Mouse (Mus musculus) megakaryocyte-erythroid progenitor cell, adult 5-6 weeks (primary cell): ENCODE measurements around the gene Anks1b. TPM values are rescaled to one million over a fixed set of nuclear protein-coding genes. Genes with fewer than 3 reads are reported as not detected.

Source experiments
- ATAC-seq: replicated peaks from 2 replicates; pipeline ENCODE4 v1.8.0; 2016; ENCODE audit warnings: mild to moderate bottlenecking, inconsistent platforms; ENCODE audit not compliant: severe bottlenecking, poor library complexity, low FRiP score, low TSS enrichment
- total RNA-seq, 2 experiments: library from RNA; stranded (forward) in 1 of 2; stranded (reverse) in 1 of 2; fragments of 200-1000, 215-1000 nt in 1 of 2; fragments of >200 nt in 1 of 2; fragmentation: Nextera tagmentation in 1 of 2; gene quantifications; 2 replicates each; pipeline ENCODE4 v1.2.3; 2014 to 2017

Gene Anks1b
- total RNA-seq, 2 experiments from 2014 or later, result not detected

DNA sequence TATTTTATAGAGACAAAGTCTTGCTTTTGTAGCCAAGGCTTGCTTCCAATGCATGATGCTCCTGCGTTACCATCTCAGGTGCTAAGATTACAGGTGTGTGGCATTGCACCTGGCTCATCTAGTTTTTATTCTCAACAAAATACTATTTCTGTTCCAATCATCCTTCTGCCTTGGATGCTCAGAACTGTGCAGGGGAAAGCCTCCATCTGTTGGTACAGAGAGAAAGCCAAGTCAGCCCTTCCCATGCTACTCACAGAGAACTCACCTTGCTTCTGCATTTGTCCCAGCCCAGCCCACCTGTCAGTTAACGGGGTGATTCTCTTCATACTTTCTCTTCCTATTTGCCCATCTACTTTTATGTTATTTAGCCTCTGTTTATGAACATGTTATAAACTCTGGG is 244.5 kb downstream of the Anks1b start:
- no peak for ATAC-seq

DNA sequence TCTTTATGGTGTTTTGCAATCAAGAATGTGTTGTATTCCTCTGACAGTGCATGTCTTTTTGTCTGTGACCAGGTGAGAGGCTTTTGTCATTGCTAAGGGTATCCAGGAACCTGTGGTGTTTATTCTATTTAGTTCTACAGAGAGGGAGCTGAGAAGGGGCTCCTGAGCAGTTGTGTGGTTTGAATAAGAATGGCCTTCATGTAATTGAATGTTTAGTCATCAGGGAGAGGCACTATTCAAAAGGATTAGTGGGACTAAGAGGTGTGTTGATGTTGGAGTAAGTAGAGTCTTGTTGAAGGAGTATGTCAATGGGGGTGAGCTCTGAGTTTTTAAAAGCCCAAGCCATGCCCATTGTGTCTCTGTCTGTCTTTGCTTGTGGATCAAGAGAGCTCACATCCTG is 264.2 kb downstream of the Anks1b start:
- no peak for ATAC-seq

DNA sequence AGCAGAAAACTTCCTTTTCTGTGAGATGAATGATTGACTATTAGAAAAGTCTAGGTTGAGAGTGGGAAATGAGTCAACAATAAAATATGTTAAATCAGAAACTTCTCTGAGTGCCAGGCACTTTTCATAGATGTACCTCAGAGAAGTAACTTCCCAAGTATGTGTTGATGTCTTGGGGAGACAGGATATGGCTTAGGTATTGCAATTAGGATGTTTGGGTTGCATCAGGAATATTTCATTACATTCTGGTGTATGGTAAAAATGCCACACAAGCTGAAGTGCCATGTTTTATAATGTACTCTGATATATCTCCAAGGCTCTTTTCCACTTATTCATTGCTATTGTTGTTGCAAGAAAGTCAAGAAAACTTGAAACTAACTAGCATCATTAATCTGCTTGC is 267.6 kb downstream of the Anks1b start:
- ATAC-seq, result no peak

DNA sequence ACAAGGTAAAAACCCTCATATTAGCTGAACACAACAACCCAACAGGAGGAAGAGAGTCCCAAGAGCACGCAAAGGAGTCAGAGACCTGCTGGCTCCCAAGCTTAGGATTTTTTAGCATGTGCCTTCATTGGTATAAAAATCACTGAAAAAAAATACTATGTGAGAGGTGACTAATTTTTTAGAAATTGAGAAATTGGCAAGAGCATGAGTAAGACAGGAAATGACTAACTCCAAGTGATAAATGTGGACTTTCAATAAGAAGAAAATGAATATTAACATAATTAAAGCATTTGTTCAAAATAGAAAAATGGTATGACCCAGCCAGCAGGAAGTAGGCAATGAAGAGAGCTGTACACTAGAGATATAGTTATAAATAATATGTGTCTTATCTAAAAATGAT is 271.1 kb downstream of the Anks1b start:
- ATAC-seq, result no peak

GRCm38 (mm10) chr10:90151510-90151909 is 278.2 kb downstream of the Anks1b start:
- ATAC-seq, result no peak

DNA sequence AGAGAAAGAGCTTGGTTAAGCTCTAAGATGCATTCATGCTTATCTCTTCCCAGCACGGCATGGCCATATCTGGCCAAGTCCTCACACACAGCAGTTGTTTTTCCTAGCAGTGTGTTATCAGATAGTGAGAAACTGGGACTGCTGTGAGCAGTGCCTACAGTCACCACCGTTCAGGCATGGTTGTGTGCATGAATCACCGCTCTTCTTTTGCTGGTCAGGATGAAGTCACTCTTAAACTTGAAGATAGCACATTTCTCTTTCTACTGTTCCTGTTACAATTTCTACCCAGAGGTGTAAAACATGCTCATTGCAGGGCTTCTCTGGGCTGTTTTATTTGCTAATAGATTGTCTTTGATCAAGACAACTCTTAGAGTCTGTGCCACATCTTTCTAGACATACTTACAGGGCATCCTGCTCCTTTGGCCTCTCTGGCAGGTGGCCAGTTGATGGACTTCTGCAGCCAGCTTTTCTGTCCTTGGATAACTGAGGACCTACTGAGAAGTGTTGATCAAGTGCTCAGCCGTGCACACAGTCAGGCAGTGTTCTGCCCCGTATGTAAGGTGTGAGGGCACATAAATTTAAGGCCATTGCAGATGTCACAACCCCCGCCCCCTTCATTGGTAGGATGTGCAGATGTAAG is 296.8 kb downstream of the Anks1b start:
- no peak for ATAC-seq

- no peak for ATAC-seq
These were observed 317.1 kb downstream of the Anks1b start for GRCm38 (mm10) chr10:90190366-90190765.

DNA sequence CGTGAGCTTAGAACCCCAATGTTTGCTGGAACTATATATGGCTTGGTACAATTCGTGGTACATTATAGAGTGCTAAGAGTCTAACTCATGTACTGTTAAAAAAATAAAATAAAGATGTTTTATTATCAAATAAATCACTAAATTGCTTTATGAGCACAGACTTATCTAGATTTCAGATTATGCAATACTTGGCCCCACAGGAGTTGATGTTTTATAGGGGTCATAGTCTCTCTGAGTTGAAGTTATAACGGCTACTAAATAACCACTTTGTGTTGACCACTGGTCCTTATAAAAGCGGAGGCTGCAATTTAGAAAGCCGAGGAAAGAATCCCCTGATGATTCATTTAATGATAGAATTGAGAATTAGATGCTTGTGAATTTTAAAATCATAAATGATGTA is 323.6 kb downstream of the Anks1b start:
- no peak for ATAC-seq

- no peak for ATAC-seq
These were observed 336.7 kb downstream of the Anks1b start for GRCm38 (mm10) chr10:90210044-90210443.

DNA sequence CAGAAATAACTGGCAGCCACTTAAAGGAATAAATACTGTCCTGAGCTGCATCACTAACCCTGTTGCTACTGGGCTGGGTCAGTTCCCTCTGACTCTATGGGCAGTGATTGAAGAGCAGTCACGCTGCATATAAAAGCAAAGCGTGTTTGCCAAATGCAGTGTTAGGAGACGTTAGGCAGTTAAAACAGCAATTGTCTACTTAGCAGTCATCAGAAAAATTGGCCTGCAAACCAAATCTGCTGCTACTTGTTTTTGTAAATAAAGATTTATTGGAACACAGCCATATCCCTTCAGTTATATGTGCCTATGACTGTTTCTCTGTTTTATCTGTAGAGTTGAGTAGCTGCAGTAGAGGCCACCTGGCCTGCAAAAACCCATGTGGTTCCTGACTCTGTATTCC is 347.2 kb downstream of the Anks1b start:
- no peak for ATAC-seq

- no peak for ATAC-seq
These were observed 349.6 kb downstream of the Anks1b start for GRCm38 (mm10) chr10:90222793-90223495.

- no peak for ATAC-seq
These were observed 362.0 kb downstream of the Anks1b start for GRCm38 (mm10) chr10:90235273-90235672.

- no peak for ATAC-seq
These were observed 364.0 kb downstream of the Anks1b start for GRCm38 (mm10) chr10:90237290-90237689.

DNA sequence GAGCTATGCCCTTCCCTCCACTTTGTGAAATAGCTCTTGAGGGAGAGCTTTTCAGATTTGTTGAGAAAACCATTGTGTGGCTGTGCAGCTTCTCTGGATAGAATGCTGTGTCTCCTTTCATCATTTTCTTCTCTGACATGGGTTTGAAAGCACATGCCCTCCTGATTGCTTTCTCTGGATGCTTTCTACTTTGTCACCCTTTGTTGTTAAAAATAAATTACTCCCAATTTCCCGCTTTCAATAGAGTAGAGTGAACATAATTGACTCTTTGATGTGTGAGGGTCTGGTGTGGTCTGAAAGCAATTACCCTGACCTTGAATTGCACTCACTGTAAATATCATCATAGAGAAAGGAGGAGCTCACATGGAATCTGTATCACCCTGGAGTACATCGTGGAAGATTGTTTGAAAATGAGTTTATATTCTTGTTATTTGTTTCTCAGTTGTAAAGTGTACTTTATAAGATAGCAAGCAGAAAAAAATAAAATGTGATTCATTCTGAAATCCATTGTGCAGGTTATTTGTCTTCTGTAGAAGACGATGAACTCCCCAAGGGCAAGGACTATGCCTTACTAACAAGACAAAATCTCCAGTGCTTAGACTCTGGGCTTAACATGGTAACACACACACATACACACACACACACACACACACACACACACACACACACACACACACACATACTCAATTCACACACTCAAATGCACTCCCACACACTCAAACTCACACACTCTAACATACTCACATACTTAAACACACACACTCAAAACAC is 385.8 kb downstream of the Anks1b start:
- ATAC-seq, result no peak

- no peak for ATAC-seq
These were observed 398.0 kb downstream of the Anks1b start for GRCm38 (mm10) chr10:90271321-90271720.

DNA sequence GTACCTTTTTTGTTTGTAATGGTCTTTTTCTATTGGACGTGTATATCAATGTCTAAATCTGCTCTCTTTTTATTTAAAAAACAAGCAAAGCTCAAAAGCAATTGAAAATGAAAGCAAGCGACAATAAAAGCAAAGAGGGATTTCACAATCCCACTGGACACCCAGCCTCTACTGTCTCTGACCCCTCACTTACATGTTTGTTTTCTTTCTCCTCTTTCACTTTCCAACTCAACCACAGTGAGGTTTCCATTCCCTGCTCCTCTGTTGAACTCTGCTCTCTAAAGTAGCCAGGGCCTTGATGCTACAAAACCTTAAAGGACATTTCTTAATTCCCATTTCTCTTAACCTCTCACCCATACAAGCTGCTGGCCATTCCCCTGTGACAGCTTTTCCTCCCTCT is 400.0 kb downstream of the Anks1b start:
- ATAC-seq, result no peak

DNA sequence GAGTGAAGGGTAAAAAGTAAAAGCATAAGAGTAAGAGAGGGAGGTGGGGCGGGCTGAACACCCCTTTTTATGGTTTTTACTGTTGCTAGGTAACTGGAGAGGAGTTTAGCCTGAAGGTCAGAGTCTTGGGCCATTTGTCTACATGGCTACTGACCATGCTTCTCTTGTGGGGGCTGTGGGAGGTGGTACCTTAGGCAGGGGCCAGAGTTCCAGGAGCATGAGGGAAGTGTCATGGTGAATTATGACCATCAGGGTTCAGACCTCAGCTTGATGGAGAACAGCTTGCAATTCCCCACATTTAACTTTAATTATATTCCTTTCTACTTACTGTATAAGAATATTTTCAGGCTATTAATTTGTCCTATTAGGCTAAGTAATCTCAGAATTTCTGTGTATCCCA is 413.3 kb downstream of the Anks1b start:
- no peak for ATAC-seq

DNA sequence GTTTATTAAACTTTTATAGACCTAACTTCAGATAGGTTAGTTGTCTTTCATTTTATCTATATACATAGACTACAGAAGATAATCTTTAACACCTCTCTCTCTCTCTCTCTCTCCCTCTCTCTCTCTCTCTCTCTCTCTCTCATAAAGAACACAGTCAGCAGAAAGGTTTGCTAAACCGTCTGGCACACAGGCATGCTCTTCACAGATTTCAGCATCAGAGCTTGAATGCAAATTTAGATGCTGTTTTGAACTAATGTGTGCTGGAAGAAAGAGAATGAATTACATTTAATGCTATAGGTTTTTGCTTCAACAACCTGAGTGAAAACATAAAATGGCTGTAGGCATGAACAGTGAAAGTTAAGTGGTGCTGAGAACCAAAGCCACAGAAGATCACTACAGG is 429.9 kb downstream of the Anks1b start:
- no peak for ATAC-seq

DNA sequence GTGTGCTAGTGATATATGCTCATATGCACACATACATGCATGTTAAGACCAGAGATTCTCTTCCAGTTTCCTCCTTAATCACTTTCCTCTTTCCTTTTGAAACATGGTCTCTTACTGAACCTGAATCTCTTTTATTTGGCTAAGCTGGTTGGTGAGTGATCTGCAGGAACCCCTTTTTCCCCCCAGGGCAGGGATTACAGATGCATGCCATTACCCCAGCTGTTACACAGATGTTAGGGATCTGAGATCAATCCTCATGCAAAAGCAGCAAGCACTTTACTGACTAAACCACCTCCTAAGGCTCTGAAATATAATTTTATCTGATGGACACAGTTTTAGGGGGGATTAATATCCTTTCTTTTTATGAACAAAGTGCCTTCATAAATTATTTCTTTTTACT is 432.8 kb downstream of the Anks1b start:
- no peak for ATAC-seq

GRCm38 (mm10) chr10:90307931-90308555 is 434.7 kb downstream of the Anks1b start:
- no peak for ATAC-seq
